Mouse (Mus musculus) G1E (cell line): ENCODE results near the gene Cmklr1. TPM values are rescaled to one million over a fixed set of nuclear protein-coding genes. Genes with fewer than 3 reads are reported as not detected.
A peak's percentile ranks its signal among the peaks of the same experiment; 100 is the strongest.

Source experiments
- ATAC-seq: 2 replicates; pipeline ENCODE4 v1.8.0; 2016; ENCODE audit warnings: mild to moderate bottlenecking; ENCODE audit not compliant: insufficient number of reproducible peaks, poor library complexity, low FRiP score, severe bottlenecking; ENCODE audit errors: extremely low read depth
- DNase-seq: peaks from one replicate; pipeline ENCODE4 v3.0.0; 2012; ENCODE audit warnings: low spot score
- H3K27me3 ChIP-seq: 2 replicates; pipeline ENCODE4 v1.6.1; 2012; ENCODE audit warnings: mild to moderate bottlenecking, low read length, inconsistent platforms; ENCODE audit not compliant: insufficient read depth
- H3K36me3 ChIP-seq: replicated peaks from 2 replicates; pipeline ENCODE3; 2012; ENCODE audit warnings: mild to moderate bottlenecking, inconsistent platforms
- H3K4me1 ChIP-seq: 2 replicates; pipeline ENCODE4 v1.6.1; 2012; ENCODE audit warnings: low read depth, low read length, inconsistent platforms, mixed read lengths; ENCODE audit not compliant: insufficient read depth
- H3K4me3 ChIP-seq: 2 replicates; pipeline ENCODE4 v1.5.1; 2012; ENCODE audit warnings: low read depth, mild to moderate bottlenecking, inconsistent platforms, low read length, moderate library complexity, mixed read lengths
- H3K9me3 ChIP-seq: replicated peaks from 2 replicates; pipeline ENCODE4 v1.6.1; 2012; ENCODE audit warnings: inconsistent platforms
- CTCF ChIP-seq: IDR thresholded peaks from 2 replicates; pipeline ENCODE4 v1.5.1; 2012; ENCODE audit warnings: low read depth, low read length, inconsistent platforms, mixed read lengths
- GATA1 ChIP-seq: IDR thresholded peaks from 2 replicates; pipeline ENCODE4 v1.6.1; 2012; ENCODE audit warnings: borderline replicate concordance, low read length, inconsistent platforms, mixed read lengths
- GATA2 ChIP-seq: IDR thresholded peaks from 2 replicates; pipeline ENCODE4 v1.6.1; 2012; ENCODE audit warnings: low read depth, low read length, inconsistent platforms, borderline replicate concordance
- POLR2AphosphoS5 ChIP-seq: IDR thresholded peaks from 2 replicates; pipeline ENCODE4 v1.6.1; 2012; ENCODE audit warnings: low read depth, low read length, inconsistent platforms; ENCODE audit not compliant: insufficient replicate concordance
- TAL1 ChIP-seq: conservative IDR thresholded peaks from 2 replicates; pipeline ENCODE4 v1.6.1; 2012; ENCODE audit warnings: low read depth, low read length, inconsistent platforms, mixed read lengths
- polyA plus RNA-seq: library from polyadenylated mRNA; stranded (reverse); fragments of >175 nt; gene quantifications from 2 replicates; pipeline ENCODE4 v1.2.3, GENCODE M21; 2012
- total RNA-seq, 2 experiments: library from RNA; stranded (forward) in 1 of 2; stranded (reverse) in 1 of 2; fragments of 200-1000 nt in 1 of 2; fragments of >200 nt in 1 of 2; fragmentation: Nextera tagmentation in 1 of 2; gene quantifications; 2 replicates each; pipeline ENCODE4 v1.2.3; 2014 to 2017

The Cmklr1 gene
- total RNA-seq (2014; fragmentation: Nextera tagmentation) (not detected in 2 replicates), total RNA-seq (2017) (0.05 TPM in 1 of 2 replicates, not detected in the other), polyA plus RNA-seq (not detected in 2 replicates)

GRCm38 (mm10) chr5:113650035-113650865, at the start of gene Cmklr1:
Cmklr1 (minus strand) TSS chr5:113650426.
- DNase-seq (no peak), ATAC-seq (no peak)
- Histone ChIP-seq H3K9me3 (peaks cover 81% of the 10 kb centered on the region), H3K4me1 (no peaks in the 10 kb centered on the region), H3K27me3 (no peaks in the 10 kb centered on the region), H3K4me3 (no peak within 1 kb of the TSS; the same call in 1 of the 2 replicates), H3K36me3 (no peaks in the 10 kb centered on the region)
- no peak for TF ChIP-seq POLR2AphosphoS5
- no peak for TF ChIP-seq GATA1
- TF ChIP-seq CTCF = no peak
- TF ChIP-seq GATA2 = no peak
- TF ChIP-seq TAL1 = no peak

- H3K4me1 ChIP-seq = no peaks in the 10 kb centered on the region; the same call in 1 of the 2 replicates
- TF ChIP-seq GATA2 (no peak), CTCF (no peak), TAL1 (no peak), GATA1 (no peak), POLR2AphosphoS5 (no peak)
- H3K4me3 ChIP-seq = no peak overlapping the region
- H3K36me3 ChIP-seq = no peaks in the 10 kb centered on the region
- no peak for DNase-seq
- ATAC-seq = no peak
- no peaks in the 10 kb centered on the region for H3K27me3 ChIP-seq
- H3K9me3 ChIP-seq = peaks cover 80% of the 10 kb centered on the region
These were observed 44.2 kb upstream of the Cmklr1 start for GRCm38 (mm10) chr5:113694415-113694814.

- TF ChIP-seq POLR2AphosphoS5 (no peak), GATA1 (no peak), TAL1 (no peak), CTCF (no peak), GATA2 (no peak)
These were observed 43.8 kb upstream of the Cmklr1 start for GRCm38 (mm10) chr5:113694000-113694399.

GRCm38 (mm10) chr5:113693196-113693755, 43.0 kb upstream of the Cmklr1 start:
- H3K9me3 ChIP-seq = peaks cover 77% of the 10 kb centered on the region
- no peak for ATAC-seq
- no peak overlapping the region for H3K4me3 ChIP-seq
- no peak for DNase-seq
- no peaks in the 10 kb centered on the region for H3K27me3 ChIP-seq
- TF ChIP-seq TAL1 (no peak), GATA2 (no peak), POLR2AphosphoS5 (no peak), GATA1 (no peak), CTCF (no peak)
- no peaks in the 10 kb centered on the region for H3K36me3 ChIP-seq
- no peaks in the 10 kb centered on the region; the same call in 1 of the 2 replicates for H3K4me1 ChIP-seq

More at GRCm38 (mm10) chr5:113694000-113694399, 43.8 kb upstream of the Cmklr1 start:
- H3K4me3 ChIP-seq = no peak overlapping the region
- peaks cover 80% of the 10 kb centered on the region for H3K9me3 ChIP-seq
- no peaks in the 10 kb centered on the region for H3K27me3 ChIP-seq
- no peak for DNase-seq
- H3K36me3 ChIP-seq = no peaks in the 10 kb centered on the region
- no peak for ATAC-seq
- no peaks in the 10 kb centered on the region; the same call in 1 of the 2 replicates for H3K4me1 ChIP-seq

- TF ChIP-seq POLR2AphosphoS5 (no peak), GATA2 (no peak), TAL1 (no peak), CTCF (no peak), GATA1 (no peak)
- Histone ChIP-seq H3K4me3 (peak overlapping the region; percentile 21; the same call in 1 of the 2 replicates), H3K9me3 (peaks cover 73% of the 10 kb centered on the region), H3K4me1 (no peaks in the 10 kb centered on the region; the same call in 1 of the 2 replicates), H3K27me3 (no peaks in the 10 kb centered on the region), H3K36me3 (no peaks in the 10 kb centered on the region)
- ATAC-seq (no peak; the same call in 1 of the 2 replicates), DNase-seq (no peak)
These were observed 40.6 kb upstream of the Cmklr1 start for GRCm38 (mm10) chr5:113690866-113691265.

- H3K9me3 ChIP-seq = peaks cover 74% of the 10 kb centered on the region
- no peaks in the 10 kb centered on the region; the same call in 1 of the 2 replicates for H3K4me1 ChIP-seq
- TF ChIP-seq POLR2AphosphoS5 (no peak), TAL1 (no peak), CTCF (no peak), GATA1 (no peak), GATA2 (no peak)
- H3K27me3 ChIP-seq = no peaks in the 10 kb centered on the region
- H3K36me3 ChIP-seq = no peaks in the 10 kb centered on the region
- ATAC-seq (no peak), DNase-seq (no peak)
- H3K4me3 ChIP-seq = no peak overlapping the region
These were observed 39.9 kb upstream of the Cmklr1 start for GRCm38 (mm10) chr5:113690069-113690548.
